Mouse (Mus musculus) erythroblast, embryonic 14.5 days (primary cell): ENCODE data around the gene Gtpbp2.

ENCODE experiments used
- GATA1 ChIP-seq: IDR thresholded peaks from 2 replicates; pipeline ENCODE4 v1.6.1; 2012; ENCODE audit warnings: low read length, inconsistent platforms, mixed read lengths
- TAL1 ChIP-seq: IDR thresholded peaks from 3 replicates; pipeline ENCODE4 v1.6.1; 2012; ENCODE audit warnings: low read length, inconsistent platforms, mixed read lengths

- TF ChIP-seq GATA1 (no peak), TAL1 (no peak)
These were observed 28.0 kb upstream of the Gtpbp2 start for GRCm38 (mm10) chr17:46132862-46133261.
